Mouse (Mus musculus) brain, adult 2 months (tissue): ENCODE measurements around the gene Ddx51.

Source experiments
- DNase-seq: peaks from one replicate; pipeline ENCODE4 v3.0.0; 2011; ENCODE audit warnings: low read depth, low spot score

Gene Ddx51

DNA sequence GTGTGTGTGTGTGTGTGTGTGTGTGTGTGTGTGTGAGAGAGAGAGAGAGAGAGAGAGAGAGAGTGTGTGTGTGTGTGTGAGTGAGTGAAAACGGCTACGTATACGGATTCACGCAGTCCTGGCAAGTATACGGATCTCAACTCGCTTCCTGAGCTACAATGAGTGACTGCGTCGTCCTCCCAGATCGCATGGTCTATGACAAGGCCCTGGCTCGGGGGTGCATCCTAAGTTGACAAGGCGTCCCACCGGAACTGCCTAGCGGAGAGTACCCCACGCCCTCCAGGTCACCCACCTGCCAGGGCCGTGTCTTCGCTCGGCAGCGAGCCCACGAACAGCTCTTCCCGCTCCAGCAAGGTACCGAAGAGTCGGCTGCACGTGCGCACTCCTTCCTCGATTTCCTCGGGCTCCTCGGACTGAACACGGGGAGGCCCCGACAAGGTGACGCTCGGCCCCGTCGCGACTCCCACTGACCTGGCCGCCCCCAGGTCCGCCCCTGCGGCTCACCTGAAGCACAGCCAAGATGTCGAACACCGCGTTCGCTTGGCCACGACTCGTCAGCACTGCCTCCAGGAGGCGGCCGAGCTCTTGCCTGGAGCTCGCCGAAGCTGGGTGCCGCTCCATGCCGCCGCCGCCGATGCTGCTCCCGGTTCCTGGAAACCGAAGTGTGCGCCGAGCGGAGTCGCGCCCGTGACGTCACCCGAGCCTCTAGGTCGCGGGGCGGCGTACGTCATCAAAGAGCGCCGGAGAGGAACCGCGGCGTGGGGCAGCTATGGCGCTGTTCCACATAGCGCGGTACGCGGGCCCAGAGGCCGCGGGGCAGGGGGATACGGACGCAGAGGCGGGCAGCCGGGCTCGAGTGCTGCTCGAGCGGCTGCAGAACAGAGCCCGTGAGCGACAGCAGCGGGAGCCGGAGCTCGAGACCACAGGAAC is at the start of gene Ddx51, which contains the start of gene Noc4l:
Ddx51 (plus strand) TSS at position 733 of the 930 bp plus-strand sequence.
Noc4l (minus strand) TSS at position 699 of the 930 bp plus-strand sequence.
- DNase-seq: peak; percentile 97

DNA sequence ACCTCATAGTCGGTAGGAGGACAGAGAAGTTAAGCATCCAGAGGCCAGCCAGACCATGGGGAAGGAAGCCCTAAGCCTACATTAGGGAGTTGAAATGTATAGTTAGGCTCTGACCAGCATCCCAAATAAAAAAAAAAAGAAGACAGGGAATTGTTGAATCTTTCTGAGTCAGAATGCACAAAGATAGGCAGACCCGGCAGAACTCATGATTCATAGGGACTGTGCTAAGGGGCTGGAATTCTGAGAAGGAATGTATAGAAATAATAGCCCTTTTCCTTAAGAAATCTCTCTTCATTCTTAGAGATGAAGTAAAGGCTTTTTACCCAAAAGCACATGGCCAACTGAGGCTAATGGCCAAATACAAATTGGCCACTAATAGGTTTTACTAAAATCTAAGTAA is 48.9 kb upstream of the Ddx51 start:
- no peak for DNase-seq

DNA sequence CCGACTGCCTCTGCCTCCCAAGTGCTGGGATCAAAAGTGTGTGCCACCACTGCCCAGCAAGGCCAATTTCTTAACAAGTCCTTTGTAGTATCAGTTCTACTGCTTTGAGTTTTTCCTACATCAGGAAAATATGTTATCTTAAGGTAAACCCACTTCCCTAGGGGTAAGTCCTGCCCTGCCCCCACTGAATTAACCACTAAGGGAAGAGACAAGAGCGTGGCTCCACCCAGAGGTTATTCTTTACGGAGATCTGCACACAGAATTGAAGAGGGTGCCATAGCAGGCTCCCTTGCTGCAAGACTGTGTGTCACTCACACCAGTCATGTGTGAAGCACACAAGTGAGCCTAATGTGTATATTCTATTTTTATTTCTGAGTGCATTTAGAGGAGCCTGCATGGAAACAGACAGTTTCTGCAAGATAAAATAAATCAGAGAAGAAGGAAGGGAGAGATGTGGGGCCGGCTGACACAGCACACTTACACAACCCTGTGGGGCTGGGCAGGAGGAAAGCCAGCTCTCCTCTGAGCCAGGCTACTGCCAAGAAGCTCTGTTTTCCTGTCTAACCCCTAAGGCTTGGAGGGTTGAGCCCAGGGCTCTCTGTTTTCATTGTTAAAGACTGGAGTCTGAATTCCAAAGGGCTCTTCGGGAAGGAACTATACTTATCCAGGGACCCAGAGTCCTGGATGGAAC is 47.6 kb upstream of the Ddx51 start:
- peak; percentile 41 for DNase-seq

DNA sequence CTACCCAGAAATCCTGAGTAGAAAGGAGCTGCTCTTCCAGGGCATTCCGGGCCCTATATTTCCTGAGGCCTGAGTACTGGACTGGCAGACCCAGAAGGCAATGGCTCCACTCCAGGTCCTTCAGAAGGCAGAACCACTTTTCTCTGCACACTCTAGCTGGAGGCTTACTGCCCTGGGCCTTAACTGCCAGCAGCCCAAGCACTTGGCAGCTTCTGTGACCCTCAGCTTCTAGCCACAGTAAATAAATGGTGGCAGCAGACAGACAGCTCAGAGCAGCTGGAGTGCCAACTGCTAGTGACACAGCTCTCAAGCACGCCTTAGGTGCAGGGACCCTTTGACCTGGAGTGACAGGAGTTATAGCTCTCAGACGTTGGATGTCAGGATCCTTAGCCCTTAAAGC is 45.5 kb upstream of the Ddx51 start:
- no peak for DNase-seq

DNA sequence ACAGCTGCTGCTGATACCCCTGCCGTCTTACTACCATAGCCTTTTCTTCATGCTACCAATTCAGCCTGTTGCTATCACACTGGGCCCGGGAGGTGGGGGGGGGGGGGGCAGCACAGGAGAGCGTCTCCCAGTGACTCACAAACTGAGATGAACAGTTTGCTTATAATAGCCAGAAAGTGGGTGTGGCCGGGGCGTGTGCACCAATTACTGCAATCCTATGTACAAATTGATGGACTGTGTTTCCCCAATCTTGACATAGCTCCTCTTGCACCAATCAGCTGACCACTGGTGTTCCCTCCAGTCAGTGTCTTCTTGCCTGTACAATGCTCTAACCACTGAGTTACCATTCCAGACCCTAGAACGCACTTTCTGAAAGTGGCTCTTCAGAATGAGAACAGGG is 44.9 kb upstream of the Ddx51 start:
- no peak for DNase-seq

DNA sequence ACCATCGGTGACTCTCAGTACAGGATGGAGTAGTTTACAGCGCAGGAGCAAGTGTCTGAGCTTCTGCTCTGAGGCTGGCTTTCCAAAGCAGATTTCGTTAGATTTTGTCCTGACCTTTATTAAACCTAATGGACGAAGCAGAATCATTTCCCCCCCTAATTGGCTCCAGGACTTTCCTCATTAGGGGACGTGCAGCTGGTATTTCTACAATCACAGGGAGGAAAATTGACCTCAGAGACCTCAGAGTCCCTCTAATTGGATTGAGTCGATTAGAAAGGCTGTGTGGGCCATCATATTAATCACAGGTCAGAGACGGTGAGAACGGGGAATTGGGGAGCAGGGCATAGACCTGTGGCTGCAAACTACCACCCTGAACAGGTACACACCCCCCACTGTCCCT is 44.3 kb upstream of the Ddx51 start:
- DNase-seq: no peak

DNA sequence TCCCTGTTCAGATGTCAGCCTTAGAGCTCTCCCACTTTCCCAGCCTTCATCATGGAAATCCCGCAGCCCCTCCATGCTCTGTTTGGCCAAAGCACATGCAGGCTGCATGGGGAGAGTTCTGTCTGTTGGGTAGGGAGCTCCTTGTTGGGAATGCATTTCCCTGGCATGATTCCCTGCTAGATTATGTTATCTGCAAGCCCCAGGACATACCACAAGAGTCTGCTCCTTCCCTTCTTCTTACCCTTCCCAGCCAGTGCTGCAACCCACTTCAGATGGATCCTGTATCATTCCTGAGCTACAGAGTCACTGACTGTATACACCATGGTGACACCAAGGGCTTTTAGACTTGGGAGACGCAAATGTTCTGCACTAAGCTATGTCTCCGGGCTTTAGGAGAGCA is 43.8 kb upstream of the Ddx51 start:
- DNase-seq: no peak

DNA sequence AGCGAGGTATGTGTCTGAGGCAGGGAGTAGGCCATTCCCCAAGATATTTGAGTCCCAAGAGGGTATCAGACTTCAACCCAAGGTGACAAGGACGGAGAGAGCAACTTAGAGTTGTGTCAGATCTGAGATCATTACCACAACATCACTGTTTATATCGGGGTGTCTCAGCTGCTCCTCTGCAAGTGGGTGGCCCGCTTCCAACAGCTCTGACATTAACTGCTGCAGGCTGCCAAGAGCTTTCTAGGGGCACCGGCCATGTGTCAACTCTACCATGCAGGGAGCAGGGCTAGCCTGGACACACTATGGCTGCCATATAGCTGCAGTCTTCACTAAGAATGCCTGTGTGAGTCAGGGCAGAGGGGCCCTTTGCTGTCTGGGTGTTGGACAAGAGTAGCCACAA is 43.4 kb upstream of the Ddx51 start:
- peak; percentile 27 for DNase-seq

DNA sequence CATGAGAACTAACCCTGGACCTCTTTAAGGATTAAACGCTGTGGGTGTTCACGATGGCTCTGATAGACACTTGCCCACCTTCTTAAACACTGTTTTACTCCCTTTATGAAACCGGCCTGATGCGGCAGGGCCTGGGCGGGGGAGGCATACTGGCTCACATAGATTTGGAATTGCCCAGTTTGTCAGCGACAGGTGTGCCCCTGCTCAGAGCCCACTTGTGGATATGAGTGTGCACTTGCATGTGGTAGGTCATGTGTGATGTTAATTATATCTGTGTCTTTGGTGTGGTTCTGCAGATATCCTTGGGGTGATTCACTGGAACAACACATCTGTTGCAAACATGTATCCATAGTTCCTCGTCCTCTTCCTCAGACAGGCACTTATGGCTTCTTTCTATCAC is 42.8 kb upstream of the Ddx51 start:
- DNase-seq: no peak

DNA sequence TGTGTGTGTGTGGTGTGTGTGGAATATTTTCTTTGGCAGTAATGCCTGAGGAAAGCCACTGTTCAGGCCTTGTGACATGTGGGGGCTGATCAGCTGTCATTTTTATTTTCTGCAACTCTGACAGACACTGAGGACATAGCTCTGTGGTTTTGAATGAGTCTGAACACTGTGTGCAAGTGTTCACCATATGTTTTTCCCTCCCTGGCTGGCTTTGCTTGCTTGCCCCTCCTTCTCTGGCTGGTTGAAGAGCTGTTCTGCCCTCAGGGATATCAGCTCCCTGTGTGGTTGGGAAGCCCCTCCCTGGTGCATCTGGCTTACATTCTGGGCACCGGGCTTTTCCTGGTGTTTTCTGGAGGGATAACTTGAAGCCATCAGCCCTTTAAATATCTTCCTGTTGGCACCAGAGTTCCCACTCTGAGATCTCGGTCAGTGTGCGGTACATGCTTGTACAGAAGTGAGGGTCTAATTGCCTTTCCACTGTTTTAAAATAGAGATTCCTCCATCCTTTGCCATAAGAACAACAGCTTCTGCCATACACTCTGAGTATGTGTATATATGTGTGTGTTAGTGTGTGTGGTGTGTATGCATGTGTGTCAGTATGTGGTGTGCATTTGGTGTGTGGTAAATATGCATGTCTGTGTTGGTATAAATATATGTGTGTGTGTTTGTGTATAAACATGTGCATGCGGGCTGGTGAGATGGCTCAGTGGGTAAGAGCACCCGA is 41.7 kb upstream of the Ddx51 start:
- DNase-seq: peak; percentile 75

DNA sequence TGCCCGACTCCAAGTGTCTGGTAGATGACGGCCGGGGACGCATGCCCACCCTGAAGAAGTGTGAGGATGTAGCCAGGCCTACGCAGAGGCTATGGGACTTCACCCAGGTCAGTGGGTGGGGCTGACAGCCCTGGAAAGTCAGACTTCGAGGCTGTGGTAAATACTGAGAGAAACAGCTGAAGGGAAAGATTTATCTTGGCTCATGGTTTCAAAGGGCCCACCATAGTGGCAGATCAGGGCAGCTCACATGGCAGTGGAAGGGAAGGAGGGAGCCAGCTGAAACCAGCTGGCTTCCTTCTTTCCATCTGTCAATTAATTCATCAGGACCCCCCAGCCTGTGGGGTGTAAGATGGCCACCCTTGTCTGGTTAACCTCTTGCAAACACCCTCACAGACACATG is 34.0 kb upstream of the Ddx51 start:
- DNase-seq: no peak

DNA sequence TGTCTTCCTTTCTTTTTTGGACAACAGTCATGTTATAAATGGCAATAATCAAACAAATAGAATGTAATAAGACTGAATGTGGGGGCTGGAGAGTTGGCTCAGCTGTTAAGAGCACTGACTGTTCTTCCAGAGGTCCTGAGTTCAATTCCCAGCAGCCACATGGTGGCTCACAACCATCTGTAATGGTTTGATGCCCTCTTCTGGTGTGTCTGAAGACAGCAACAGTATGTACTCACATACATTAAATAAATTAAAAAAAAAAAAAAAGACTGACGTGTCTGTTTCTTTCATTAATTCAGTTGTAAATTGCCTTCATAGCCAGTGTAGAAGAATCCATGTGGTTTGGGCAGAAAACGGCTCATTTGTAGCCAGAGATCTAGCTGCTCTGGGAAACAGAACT is 28.9 kb upstream of the Ddx51 start:
- no peak for DNase-seq

DNA sequence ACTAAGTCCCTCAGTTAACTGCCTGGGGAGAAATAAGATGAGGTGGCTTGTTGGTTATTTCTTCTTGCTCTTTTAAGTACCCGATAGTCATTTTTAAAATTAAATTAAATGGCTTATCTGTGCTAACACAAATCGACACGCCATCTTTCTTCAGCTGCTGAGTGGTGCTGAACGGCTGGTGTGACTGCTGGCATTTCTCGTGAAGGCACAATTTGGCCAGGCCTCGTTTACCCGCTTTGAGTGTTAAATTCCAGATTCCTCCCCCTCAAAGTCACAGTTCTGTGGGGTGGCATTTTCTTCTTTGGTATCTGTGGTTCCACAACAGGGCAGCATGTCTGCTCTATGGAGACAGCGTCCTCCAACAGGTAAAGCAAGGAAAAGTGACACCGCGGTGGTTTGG is 25.9 kb upstream of the Ddx51 start:
- peak; percentile 26 for DNase-seq

DNA sequence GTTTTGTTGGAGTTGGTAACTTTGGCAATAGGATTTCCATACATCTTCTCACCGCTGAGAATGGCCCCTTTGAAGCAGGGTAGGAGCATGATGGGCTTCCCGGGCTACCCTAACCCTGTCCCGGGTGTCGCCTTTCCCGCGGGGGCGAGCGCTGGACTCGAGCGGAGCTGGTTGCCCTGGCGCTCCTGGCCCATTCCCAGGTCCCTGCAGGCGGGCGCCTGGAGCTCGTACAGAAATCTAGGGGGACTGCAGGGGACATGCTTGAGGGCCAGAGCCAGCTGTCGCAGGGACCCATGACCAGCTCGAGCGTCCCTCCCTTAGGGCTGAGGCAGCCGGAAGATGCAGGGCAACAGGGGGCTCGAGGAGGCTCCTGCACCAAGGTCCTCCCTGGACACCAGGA is 25.1 kb upstream of the Ddx51 start:
- DNase-seq: no peak

DNA sequence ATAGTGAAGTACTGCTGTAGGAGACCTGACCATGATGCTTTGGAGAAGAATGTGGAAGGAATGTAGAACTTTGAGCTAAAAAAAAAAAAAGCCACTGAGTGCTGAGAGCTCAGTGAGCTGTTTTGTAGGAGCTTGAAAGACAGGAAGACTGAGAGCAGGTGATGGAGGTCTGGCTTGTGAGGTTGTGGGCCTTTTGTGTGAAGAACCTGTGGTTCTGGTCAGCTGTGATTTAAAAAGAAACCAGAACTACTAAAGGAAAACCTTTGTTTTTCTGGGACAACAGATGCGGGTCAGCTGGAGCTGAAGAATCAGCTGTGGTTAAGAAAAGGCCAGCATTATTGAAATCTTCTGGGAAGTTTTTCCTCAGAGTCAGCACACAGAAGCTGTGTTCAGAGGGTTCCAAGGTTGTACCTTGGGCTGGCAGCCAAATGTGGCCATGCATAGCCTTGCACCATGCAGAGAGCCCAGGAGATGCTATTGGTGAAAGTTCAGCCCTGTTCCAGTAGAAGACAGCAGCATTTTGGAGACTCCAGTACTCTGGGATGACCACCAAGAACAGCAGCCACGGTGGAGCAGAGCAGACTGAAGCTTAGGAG is 23.6 kb upstream of the Ddx51 start:
- peak; percentile 37 for DNase-seq

DNA sequence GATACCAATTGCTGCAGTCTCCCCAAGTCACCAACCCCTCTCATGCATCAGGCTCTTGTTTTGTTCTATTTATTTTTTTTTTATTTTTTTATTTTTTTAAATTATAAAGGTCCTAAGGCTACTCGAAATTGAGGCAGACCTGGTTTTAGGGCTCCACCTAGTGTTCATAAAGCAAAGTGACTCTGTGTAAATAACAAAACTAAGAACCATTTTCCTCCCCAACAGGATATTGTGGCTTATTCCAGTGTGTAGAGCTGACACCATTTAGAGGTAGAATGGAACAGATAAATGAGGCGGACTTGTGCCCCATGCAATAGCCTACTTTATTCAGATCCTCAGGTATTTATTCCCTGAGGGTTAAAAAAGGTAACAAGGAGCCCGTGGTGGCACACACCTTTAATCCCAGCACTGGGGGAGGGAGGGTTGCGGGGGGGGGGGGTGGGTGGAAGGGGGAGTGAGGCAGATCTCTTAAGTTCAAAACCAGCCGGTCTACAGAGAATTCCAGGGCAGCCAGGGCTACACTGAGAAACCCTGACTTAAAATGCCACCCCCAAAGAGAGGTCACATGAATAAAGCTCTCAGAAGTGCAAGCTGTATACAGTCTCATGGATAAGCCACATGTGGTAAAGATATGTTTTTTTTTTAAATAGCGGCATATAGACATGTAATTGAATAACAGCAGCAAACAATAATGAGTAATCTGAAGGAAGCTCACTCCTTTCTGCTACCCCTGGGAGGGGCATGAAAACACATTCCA is 17.1 kb upstream of the Ddx51 start:
- peak; percentile 77 for DNase-seq

DNA sequence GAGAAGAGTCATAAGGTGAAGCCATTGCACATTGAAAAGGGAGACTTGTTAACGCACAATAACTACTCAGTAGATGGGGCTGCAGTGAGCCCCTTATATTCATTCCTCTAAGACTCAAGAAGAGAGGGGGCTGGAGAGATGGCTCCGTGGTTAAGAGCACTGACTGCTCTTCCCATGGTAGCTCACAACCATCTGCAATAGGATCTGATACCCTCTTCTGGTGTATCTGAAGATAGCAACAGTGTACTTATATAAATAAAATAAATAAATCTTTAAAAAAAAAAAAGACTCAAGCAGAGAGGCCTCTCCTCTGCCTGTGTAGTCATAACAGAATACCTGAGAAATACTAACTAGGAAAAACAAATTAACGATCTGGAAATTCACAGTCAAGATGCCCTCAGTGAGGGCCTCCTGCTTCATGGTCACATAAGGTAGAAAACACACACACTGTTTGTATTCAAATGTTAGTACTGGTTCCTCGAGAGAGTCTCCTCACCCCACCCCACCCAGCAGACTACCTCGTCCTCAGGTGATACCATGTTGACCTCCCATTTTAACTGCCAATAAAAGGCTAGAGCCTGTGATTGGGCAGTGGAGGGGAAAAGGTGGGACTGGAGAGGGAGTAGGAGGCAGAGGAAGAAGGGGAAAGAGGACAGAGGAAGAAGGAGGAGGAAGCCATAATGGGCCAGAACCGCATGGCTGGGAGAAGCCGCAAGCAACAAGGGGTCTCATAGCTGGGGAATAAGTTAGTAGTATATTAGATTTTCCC is 14.8 kb upstream of the Ddx51 start:
- no peak for DNase-seq

DNA sequence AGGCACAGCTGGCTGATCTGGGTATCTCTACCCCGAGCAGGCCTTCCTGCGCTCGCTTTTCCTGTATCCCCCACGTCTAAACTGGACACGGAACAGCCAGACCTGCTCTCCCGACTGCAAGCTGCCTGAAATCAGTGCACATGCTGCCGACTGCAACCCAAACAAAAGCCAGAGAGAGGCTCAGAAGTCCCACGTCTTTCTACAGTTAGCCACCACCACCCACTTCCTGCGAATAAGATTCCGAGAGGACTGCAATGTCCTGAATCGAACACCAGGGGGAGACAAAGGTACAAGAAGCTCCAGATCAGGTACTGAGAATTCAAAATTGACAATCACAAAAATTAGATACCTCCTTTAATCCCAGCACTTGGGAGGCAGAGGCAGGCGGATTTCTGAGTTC is 13.8 kb upstream of the Ddx51 start:
- peak; percentile 91 for DNase-seq

DNA sequence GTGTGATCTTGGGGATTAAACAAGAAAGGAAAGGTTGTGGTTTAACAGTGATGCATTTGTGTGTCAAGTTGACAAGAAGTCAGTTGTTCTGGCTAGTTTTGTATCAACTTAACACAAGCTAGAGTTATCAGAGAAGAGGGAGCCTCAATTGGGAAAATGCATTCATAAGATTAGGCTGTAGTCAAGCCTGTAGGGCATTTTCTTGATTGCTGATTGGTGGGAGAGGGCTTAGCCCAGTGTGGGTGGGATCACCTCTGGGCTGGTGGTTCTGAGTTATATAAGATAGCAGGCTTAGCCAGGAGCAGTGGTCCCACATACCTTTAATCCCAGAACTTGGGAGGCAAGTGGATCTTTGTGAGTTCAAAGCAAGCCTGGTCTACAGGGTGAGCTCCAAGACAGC is 6.9 kb upstream of the Ddx51 start:
- DNase-seq: no peak

DNA sequence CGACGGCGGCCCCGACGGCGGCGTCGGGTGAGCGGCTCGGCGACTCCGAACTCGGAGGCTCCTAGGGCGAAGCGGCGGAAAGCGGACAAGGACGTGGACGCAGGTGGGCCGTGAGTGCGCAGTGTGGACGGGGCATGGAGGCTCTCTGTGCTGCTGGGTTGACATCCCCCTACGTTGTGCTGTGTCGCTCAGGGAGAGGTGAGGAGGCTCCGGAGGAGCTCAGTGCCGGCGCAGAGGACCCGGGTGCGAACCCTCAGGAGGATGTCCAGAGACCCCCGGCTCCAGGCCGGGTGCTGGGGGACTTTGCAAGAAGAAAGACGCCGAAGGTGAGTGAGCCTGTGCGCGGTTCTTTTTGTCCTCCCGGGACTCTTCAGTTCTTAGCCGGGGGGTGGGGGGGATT is 435 bp downstream of the Ddx51 start:
- no peak for DNase-seq
